23 mouse cellular contexts compared by ENCODE assay signal in genomic region chr6:8792385-8792784, GRCm38 (mm10). TPM values are rescaled to one million over a fixed set of nuclear protein-coding genes. Genes with fewer than 3 reads are reported as not detected.
A peak's percentile ranks its signal among the peaks of the same experiment; 100 is the strongest.
DNase-seq lines count a peak whose midpoint lies in the region; ATAC-seq and TF ChIP-seq lines count a peak whose summit lies in the region.
"Had no signal": no experiment of that assay in that cellular context is flagged by ENCODE, and none has a peak within 500 bp of the region (broad histone marks: within the 10 kb centered on the region; RNA-seq: fewer than 3 reads in every experiment).

No protein-coding gene starts in this region.

- DNase-seq in MEL (ENCODE audit: low read depth, low spot score) (peak; percentile 18), ZHBTc4 (ENCODE audit: low read depth, low spot score) (peak; percentile 30)
- DNase-seq in right cerebral cortex, postnatal 4 days = no peak
- DNase-seq in midbrain, embryonic 11.5 days (ENCODE audit: low spot score, missing footprints) = no peak
- DNase-seq: adrenal gland, adult 2 months; adrenal gland, postnatal 10 days; adrenal gland, postnatal 25 days; cerebellum, adult 11 months; cerebellum, adult 18-20 months; cerebellum, adult 8-10 months; cerebellum, adult 9-11 months; cerebellum, postnatal 14 days; cerebellum, postnatal 36 days; embryo, embryonic 11 days; forebrain, postnatal 0 days had no signal

- H3K4me3 ChIP-seq in MEL (ENCODE audit: control insufficient read depth in 1 of 2, insufficient read depth in 1 of 2, low read depth in 2 of 2, low read length in 2 of 2) = no peak overlapping the region
- no peak overlapping the region for H3K4me3 ChIP-seq in midbrain, embryonic 11.5 days (ENCODE audit: low read depth, low read length)
- H3K4me3 ChIP-seq: embryonic facial prominence, embryonic 13.5 days; embryonic facial prominence, embryonic 15.5 days; erythroblast, embryonic 14.5 days; forebrain, embryonic 13.5 days; forebrain, embryonic 15.5 days had no signal

- H3K9me3 ChIP-seq in MEL (replicated peaks; ENCODE audit: insufficient read depth, low read length) = no peaks in the 10 kb centered on the region
- no peaks in the 10 kb centered on the region for H3K9me3 ChIP-seq in midbrain, embryonic 11.5 days (ENCODE audit: control insufficient read depth, low read length)
- H3K9me3 ChIP-seq: embryonic facial prominence, embryonic 15.5 days; forebrain, embryonic 13.5 days; forebrain, embryonic 15.5 days; G1E had no signal

- no peaks in the 10 kb centered on the region for H3K36me3 ChIP-seq in MEL (ENCODE audit: control insufficient read depth in 1 of 2, insufficient read depth in 2 of 2, low read length in 2 of 2)
- no peaks in the 10 kb centered on the region for H3K36me3 ChIP-seq in midbrain, embryonic 11.5 days (ENCODE audit: control insufficient read depth, insufficient read depth, low read length)
- H3K36me3 ChIP-seq: embryonic facial prominence, embryonic 13.5 days; embryonic facial prominence, embryonic 15.5 days; forebrain, embryonic 15.5 days; G1E had no signal

- no peak for TF ChIP-seq CTCF in MEL (IDR thresholded peaks at IDR 0.05 in 2 of 3, conservative IDR thresholded peaks at IDR 0.05 in 1 of 3; ENCODE audit: control insufficient read depth in 1 of 3, insufficient read depth in 1 of 3, low read depth in 2 of 3, low read length in 3 of 3, poor library complexity in 1 of 3, severe bottlenecking in 1 of 3)

- H3K27me3 ChIP-seq in MEL (ENCODE audit: control insufficient read depth in 1 of 2, insufficient read depth in 2 of 2, low read length in 2 of 2) = peaks cover 0 to 2% of the 10 kb centered on the region in 2 experiments; a peak in 2 of 4 replicates
- H3K27me3 ChIP-seq in midbrain, embryonic 11.5 days (ENCODE audit: control insufficient read depth, insufficient read depth, low read length) = no peaks in the 10 kb centered on the region
- H3K27me3 ChIP-seq: embryonic facial prominence, embryonic 13.5 days; embryonic facial prominence, embryonic 15.5 days; forebrain, embryonic 15.5 days had no signal

- H3K4me2 ChIP-seq in midbrain, embryonic 11.5 days = no peak overlapping the region
- H3K4me2 ChIP-seq: embryonic facial prominence, embryonic 13.5 days; embryonic facial prominence, embryonic 15.5 days; forebrain, embryonic 13.5 days; forebrain, embryonic 15.5 days had no signal

- no peak overlapping the region for H3K27ac ChIP-seq in MEL (ENCODE audit: control insufficient read depth, low read depth, low read length)
- no peak overlapping the region for H3K27ac ChIP-seq in midbrain, embryonic 11.5 days (ENCODE audit: low read depth, low read length)
- H3K27ac ChIP-seq: embryonic facial prominence, embryonic 13.5 days; embryonic facial prominence, embryonic 15.5 days; forebrain, embryonic 13.5 days; forebrain, embryonic 15.5 days had no signal

- H3K4me1 ChIP-seq in MEL (ENCODE audit: control insufficient read depth in 1 of 2, insufficient read depth in 2 of 2, low read length in 2 of 2) = no peaks in the 10 kb centered on the region
- no peaks in the 10 kb centered on the region for H3K4me1 ChIP-seq in midbrain, embryonic 11.5 days (ENCODE audit: control insufficient read depth, insufficient read depth, low read length)
- H3K4me1 ChIP-seq: embryonic facial prominence, embryonic 13.5 days; embryonic facial prominence, embryonic 15.5 days; forebrain, embryonic 15.5 days had no signal

- TF ChIP-seq EP300 in MEL (IDR thresholded peaks at IDR 0.05; ENCODE audit: low read depth in 1 of 2, low read length in 2 of 2) = no peak

- 91% methylated on average over 5 of the region's 5 CpGs for WGBS in midbrain, embryonic 11.5 days

- ATAC-seq in megakaryocyte, adult 5-6 weeks (ENCODE audit: poor library complexity, severe bottlenecking) = peak; percentile 60; the same call in 1 of the 2 replicates
- ATAC-seq in midbrain, embryonic 11.5 days (ENCODE audit: low FRiP score) = no peak
- no peak for ATAC-seq in erythroid progenitor cell, adult 5-6 weeks (replicated peaks; ENCODE audit: low FRiP score, poor library complexity, severe bottlenecking)
- ATAC-seq: forebrain, embryonic 15.5 days had no signal

- TF ChIP-seq RAD21 in MEL (IDR thresholded peaks at IDR 0.05; ENCODE audit: low read depth, low read length) = no peak

- no peak overlapping the region for H3K9ac ChIP-seq in MEL (ENCODE audit: control insufficient read depth, low read depth, low read length, poor library complexity, severe bottlenecking)
- no peak overlapping the region for H3K9ac ChIP-seq in midbrain, embryonic 11.5 days (ENCODE audit: low read length)
- H3K9ac ChIP-seq: embryonic facial prominence, embryonic 13.5 days; embryonic facial prominence, embryonic 15.5 days; forebrain, embryonic 13.5 days; forebrain, embryonic 15.5 days; forebrain, postnatal 0 days had no signal

- TF ChIP-seq POLR2A in MEL (IDR thresholded peaks at IDR 0.05; ENCODE audit: control insufficient read depth in 1 of 2, insufficient read depth in 1 of 2, low read depth in 1 of 2, low read length in 2 of 2, poor library complexity in 1 of 2) = no peak

- H3K79me2 ChIP-seq in MEL (ENCODE audit: control insufficient read depth, insufficient read depth, low read length, poor library complexity) = no peaks in the 10 kb centered on the region

TF ChIP-seq in MEL, 35 proteins besides CTCF, POLR2A, EP300 and RAD21:
- TF ChIP-seq ZKSCAN1 (IDR thresholded peaks at IDR 0.05; ENCODE audit: low read depth, low read length) = no peak
- no peak for TF ChIP-seq GABPA (IDR thresholded peaks at IDR 0.05; ENCODE audit: low read depth, low read length)
- TF ChIP-seq POLR2AphosphoS2 (IDR thresholded peaks at IDR 0.05; ENCODE audit: low read length) = no peak
TF ChIP-seq in MEL: peak in this region for 0.

RNA-seq across cellular contexts. Expression of gene Ica1, which starts 14.1 kb away (rescaled TPM):
- total RNA-seq in MEL (2012; rRNA removed) = not detected in 2 replicates
- polyA plus RNA-seq in MEL (2012; ENCODE audit: insufficient read depth in 1 of 2, insufficient read length in 2 of 2, low read depth in 1 of 2, low replicate concordance in 2 of 2, missing spikeins in 1 of 2) = under 1 TPM in 1 of 2 experiments, not detected in 1; 0.36 TPM
- total RNA-seq in megakaryocyte, adult 5-6 weeks (2015) = 4.4 and 7.2 TPM in 2 replicates
- 4.8 and 13.3 TPM in 2 replicates for total RNA-seq in megakaryocyte, adult 5-6 weeks (2017)
- polyA plus RNA-seq in midbrain, embryonic 11.5 days (2014; fragmentation: Nextera tagmentation; extraction: Ambion mirVana) = 15.9 and 18.7 TPM in 2 replicates
- 11.9 and 21.8 TPM in 2 replicates for total RNA-seq in erythroid progenitor cell, adult 5-6 weeks (2015; ENCODE audit: low replicate concordance)
- total RNA-seq in erythroid progenitor cell, adult 5-6 weeks (2017; ENCODE audit: low replicate concordance) = 4.4 and 8.9 TPM in 2 replicates

Comparison
In these comparisons a context has a peak if more than half of its experiments do, and no peak if none do; other contexts are left out.
1. DNase-seq: peak in MEL (single experiment) and ZHBTc4 (single experiment); none in right cerebral cortex, postnatal 4 days (single experiment) and midbrain, embryonic 11.5 days (single experiment).